Mouse (Mus musculus) CD4-positive helper T cell, adult 2 months (primary cell): Measurements from ENCODE around the gene Ttll2.
"Not testable (repeated sequence)": the region's sequence is repeated elsewhere in the genome, so short reads cannot be mapped to it uniquely, and the experiment has no call there.

Experiments
- DNase-seq: peaks from one replicate; pipeline ENCODE4 v3.0.0-alpha.2; 2012; ENCODE audit warnings: low read depth, missing footprints, low spot score

Gene Ttll2

DNA sequence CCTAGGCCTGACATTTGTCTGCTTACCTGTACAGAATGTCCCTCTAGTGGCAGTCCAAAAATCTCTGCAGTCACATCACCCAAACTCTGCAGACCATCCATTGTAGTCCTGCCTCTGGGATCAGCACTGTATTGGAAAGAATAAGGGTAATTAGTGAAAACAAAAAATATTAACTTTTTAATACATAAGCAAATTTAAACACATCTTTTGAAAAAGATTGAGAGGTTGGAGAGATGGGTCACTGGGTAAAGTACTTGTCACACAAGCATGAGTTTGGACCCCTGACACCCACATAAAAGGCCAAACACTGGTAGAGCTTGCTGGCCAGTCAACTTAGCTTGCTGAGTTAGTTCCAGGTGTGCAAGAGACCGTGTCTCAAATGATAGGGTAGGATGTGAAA, at the start of gene Ttll2:
Gene Ttll2 (minus strand): TSS at position 101 of the 400 bp plus-strand sequence.
- DNase-seq: not testable (repeated sequence)

DNA sequence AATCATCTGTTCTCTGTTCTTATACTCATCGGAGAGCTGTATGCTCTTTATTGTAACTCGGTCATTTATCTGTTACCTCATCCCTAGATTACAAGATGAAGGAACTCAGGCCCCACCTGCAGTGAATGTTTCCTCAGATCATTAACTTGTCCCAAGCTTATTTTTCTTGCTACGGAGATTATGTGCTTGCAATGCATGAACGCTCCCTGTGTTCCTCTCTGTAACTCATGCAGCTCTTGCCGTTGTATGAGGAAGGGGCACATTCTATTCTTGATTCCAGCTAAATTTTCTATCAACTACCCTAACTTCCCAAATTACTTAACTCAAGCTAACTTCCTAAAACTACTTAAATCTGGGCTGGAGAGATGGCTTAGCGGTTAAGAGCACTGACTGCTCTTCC, 47.3 kb upstream of the Ttll2 start:
- not testable (repeated sequence) for DNase-seq

DNA sequence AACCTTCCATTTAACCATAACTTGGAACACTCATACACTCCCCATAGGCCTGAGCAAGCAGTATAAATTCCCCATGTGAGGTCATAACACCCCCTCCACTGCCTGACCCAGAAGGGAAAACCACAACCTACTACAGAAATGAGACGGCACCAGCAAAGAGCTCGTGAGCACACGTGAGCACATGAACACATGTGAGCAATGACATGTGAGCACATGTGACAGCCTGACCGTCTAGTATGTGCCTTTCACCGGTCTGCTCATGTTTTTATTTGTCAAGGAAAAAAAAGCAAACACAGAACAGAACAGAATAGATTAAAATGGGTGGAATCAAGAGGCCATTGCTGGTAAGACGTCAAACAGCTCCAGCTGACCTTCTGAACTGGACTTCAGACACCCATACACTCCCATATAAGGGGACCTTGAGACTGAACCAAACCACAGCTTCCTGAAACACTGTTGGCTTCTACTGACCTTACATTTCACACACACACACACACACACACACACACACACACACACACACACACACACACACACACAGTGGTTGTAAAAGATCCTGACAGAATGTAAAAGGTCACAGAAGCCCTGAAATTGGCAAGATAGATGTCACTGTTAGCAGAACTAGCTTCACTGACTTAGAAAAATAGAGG, 45.8 kb upstream of the Ttll2 start:
- DNase-seq: peak; percentile 26

DNA sequence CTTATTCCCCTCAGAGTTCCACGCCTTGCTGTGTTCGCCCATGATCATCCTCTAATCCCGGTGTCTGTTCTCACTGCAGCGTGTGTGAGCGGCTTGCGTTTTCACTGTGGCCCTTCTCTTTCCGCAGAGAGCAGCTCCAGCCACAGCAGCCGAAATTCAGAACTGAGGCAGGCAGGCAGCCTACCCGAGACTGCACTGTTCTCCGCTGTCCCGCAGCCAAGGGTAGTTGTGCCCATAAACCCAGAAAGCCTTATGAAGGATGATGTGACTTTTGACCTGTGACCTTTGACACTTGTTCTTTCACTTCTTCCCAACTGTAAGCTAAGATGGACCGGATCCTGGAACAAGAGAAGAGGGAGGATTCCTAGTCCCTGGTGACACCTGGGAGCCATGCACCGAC, 44.6 kb upstream of the Ttll2 start:
- DNase-seq: not testable (repeated sequence)

DNA sequence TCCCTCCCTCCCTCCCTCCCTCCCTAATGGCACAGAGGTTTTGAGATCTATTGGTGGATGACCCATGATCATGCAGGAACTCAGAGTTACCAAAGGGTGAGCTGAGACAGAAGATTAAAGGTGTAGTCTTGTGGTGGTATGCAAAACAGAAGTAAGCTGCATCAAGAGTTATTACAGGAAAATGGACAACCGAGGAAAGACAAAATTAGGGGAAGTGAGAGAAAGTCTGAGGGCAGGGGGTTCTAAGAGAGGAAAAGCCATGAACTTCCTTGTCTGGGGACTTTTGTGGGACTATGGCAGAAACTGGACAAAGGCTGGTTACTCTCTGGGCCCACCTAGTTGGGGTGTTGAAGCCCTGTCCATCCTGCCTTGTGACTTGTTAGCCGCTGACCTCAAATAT, 43.8 kb upstream of the Ttll2 start:
- not testable (repeated sequence) for DNase-seq

DNA sequence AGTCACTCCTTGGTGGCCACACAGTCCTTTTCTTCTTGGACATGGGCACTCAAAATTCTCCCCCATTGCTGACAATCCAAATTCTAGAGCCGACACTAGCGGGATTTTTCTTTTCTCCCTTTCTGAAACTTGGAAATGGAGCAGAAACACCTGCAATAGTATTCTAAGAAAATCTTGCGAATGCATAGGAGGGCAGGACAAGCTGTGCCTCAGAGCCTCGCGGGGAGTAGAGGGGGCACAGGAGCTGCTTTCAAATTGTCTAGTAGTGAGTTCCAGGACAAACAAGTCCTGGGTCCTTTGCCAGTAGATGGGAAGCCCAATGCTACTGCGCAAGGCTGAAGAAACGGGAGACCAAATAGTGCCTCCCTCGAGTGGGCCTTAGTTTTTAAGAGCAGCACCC, 43.2 kb upstream of the Ttll2 start:
- DNase-seq: not testable (repeated sequence)

DNA sequence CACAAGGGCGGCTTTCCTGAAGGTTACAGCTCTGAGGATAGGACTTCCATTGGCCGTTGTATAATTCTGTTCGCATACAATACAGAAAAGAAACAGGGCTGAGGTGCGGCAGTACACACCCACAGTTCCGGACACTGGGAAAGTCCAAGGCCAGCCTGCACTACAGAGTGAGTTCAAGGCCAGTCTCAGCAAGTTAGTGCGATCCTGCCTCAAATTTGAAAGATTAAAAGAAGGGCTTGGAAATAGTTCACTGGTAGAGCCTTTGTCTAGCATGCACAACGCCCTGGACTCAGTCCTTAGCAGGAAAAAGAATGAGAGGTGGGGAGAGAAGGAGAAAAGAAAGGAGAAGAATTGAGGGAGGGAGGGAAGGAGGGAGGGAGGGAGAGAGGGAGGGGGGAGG, 42.6 kb upstream of the Ttll2 start:
- not testable (repeated sequence) for DNase-seq

DNA sequence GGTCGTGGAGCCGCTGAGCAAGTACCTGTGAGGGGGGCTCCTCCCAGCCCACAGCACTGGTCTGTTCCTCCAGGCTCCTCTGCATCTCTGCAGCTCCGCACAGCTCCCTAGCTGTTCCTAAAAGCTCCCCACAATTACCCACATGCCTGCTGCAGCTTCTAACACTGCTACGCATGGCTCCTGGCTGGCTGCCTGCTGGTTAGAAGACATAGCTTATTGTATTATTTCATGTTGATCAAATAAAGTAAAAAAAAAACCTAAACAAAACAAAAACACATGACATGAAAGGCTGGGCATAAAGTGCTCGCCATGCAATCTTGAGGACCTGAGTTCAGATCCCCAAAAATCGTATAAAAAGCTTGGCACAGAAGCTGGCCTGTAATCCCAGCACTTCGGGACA, 37.4 kb upstream of the Ttll2 start:
- DNase-seq: not testable (repeated sequence)

DNA sequence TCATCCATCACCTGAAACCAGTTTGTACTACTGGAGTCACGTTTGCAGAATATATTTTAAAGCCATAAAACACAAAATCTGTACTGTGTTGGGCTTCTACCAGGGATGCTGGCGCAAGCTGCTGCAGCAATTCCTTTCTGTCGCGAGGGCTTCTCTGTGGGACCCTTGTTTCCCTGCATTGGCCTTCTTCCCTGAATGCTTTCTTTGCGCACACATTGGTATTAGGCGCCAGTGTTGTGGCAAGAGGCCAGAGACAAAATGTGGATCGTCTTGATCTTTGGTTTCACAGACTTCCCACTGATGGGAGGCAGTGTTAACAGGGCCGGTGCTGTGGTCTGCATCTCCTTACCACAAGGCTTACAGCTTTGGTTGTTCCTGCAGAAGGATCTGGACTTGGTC, 36.5 kb upstream of the Ttll2 start:
- DNase-seq: not testable (repeated sequence)

DNA sequence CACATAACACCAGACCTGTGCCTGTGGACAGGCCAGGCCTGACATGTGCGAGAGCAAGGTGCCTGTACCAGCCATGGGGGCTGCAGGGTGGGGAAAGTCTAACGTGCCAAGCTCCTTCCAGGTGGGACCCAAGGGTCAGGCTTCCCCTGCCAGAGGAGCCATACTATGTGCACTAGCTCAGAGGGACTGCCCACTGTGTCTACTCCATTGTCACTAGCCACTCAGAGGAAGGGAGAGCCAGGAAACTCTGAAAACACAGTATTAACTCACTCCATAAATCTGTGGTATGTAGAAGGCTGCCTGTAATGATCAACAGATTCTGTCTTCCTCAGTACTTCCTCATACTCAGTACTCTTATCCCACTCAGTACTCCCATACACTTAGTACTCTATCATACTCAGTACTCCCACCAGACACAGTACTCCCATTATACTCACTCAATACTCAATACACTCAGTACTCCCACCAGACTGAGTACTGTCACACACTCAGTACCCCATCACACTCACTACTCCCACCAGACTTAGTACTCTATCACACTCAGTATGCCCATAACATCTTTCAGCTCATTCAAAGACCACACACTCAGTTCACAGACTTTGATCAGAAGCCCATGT, 36.0 kb upstream of the Ttll2 start:
- DNase-seq: not testable (repeated sequence)

DNA sequence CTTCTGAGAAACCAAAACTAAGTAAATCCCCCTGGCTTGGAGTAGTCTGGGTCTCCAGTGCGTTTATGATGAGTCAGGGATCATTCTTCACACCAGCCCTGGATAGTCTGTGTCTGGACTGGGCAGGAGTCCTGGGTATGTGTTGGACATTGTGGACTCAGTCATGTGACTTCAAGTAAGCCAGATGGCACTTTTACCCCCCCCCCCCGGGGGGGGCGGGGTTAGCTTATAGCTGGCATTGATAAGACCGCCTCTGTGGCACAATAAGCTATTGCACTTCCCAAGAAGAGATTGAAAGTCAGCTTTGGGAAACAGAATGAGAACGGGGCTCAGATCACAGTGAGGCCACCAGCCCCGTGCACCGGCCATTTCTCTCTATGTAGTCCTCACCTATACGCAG, 33.5 kb upstream of the Ttll2 start:
- not testable (repeated sequence) for DNase-seq

DNA sequence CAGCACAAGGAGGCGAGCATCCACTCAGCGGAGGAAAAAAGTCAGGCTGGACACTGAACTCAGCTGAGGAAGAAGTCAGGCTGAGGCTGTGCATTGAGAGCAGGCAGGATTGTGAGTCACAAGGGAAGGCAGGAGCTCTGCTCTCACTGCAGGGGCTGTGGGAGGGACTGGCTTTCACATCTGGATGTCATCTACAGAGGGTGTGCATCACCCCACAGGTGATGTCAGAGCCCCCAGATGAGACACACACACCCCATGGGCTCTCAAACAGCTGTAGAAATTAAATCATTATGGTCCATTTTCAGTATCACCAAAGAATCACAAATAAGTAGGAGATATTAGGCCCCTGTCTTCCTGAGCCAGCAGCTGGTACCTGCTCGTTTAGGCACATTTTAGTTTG, 32.9 kb upstream of the Ttll2 start, which contains the start of gene Unc93a2:
Gene Unc93a2 (minus strand): TSS at position 101 of the 400 bp plus-strand sequence.
- not testable (repeated sequence) for DNase-seq

DNA sequence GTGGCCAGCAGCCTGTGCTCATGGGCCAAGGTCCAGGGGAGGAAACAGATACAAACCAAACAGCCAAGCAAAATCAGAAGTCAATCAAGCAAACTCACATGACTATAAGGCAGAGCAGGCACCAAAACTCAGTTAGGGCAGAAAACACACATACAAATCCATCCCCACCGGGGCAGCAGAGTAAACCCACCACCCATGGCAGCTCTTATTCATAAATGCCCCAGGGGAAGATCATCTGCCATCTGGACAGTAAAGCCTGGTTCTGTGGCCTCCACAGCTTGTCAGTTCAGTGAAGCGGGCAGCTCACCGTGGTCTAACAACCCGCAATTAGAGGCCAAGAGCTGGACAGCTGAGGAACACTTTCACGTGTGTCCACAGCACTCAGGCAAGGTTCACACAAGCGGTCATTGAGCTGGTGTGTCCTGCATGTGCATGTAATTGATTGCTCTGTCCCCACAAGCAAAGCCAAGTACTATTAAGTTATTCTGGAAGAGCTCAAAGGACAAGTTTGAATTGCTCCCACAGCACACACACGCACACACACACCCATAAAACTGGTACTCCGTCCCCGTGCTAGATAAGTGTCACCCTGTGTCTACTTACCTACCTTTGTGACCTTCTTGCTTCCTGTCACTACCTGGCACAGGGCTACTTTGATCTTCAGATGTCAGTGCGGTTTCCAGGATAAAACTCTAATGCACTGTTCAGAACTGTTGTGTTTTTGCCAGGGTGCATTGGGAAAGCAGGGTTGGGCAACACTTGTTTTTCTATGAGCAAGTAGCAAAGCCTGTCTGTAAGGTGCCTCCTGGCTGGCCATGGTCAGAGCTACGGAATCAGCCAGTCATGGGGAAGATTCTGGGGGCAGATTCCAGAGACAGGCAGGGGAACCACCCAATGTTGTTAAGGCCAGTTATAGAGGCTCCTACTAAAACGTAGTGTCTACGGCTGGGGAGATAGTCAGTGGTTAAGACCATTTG, 31.0 kb upstream of the Ttll2 start:
- not testable (repeated sequence) for DNase-seq

DNA sequence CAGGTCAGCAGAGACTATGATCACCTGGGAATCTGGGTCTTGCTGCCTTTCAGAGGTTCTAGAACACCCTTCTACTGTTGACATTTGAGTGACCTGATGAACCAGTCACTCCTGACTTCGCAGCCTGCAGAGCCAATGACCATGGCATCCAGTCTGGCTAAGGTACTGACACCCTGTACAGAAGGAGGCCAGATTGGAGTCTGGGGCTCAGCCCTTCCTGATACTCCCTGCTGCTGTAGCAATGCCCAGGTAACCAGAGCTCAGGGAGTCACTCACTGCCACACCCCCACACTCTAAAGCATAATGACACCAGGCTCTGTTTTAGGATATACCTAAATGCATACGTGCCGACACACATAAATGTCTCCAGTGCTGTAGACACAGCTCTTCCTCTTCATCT, 30.2 kb upstream of the Ttll2 start:
- DNase-seq: not testable (repeated sequence)

DNA sequence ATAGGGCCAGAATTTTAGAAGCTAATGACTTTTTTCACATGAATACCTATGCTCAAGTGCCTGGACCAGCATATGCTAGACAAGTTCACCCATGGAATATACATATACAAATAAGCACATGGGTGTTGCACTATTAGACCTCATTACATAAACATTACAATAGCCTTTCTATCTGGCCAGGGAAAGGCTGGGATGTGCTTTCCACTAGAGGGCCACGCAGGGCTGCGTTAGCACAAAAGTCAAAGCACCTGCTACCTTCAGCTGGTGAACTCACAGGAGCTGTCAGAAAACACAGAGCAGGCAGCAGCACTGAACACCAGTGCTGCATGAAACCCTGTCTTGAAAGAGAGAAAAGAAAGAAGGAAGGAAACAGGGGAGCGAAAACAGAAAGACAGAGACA, 25.4 kb upstream of the Ttll2 start:
- not testable (repeated sequence) for DNase-seq

DNA sequence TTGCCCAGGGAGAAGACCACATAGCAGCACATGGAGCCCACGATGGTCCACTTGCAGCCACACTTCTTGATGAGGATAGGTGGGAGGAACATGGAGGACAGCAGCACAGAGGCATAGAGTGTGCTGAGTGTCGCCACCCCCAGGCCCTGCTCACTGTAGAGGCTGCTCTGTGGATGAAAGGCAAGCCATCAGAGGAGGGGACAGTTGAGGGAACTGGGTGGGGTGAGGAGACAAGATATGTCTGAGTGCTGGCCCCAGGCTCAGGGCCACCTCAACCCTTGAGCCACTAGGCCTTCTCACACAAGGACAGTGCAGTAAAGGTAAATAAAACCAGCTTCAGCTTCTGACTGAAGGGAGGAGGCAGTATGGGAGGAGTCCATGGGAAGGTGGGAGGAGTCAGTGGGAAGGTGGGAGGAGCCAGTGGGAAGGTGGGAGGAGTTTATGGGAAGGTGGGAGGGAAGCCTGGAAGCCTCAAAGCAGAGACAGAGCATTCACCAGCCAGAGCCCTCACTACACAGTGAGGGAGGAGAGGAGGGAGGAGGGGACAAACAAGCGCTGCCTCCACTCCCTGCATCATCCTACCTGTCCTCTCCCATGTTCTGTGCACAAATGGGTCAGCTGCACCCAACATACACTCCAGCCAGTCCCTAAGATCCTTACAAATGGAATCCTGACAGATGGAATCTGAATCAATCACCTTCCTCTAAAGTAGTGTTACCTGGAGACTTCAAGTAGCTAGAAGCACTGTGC, 24.6 kb upstream of the Ttll2 start:
- not testable (repeated sequence) for DNase-seq

DNA sequence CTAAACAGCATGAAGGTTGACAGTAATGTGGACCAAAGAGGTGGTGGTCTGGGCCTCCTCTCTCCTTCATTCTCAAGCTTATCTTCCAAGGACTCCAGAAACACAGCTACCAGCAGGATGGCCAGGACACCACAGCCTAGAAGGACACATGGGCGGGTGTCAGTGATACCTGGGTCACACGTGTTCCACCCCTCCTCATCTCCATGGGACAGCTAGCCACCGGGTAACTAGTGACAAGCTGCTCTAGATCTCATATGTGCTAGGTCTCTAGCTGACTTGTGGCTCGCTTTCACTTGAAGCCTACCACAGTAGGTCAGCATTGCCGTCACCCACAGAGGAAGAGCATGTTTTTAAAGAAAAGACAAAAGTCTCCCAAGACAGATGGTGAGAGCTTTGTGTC, 19.4 kb upstream of the Ttll2 start, which contains the start of gene Gm49630:
Gene Gm49630 (minus strand): TSS at position 101 of the 400 bp plus-strand sequence.
- not testable (repeated sequence) for DNase-seq

DNA sequence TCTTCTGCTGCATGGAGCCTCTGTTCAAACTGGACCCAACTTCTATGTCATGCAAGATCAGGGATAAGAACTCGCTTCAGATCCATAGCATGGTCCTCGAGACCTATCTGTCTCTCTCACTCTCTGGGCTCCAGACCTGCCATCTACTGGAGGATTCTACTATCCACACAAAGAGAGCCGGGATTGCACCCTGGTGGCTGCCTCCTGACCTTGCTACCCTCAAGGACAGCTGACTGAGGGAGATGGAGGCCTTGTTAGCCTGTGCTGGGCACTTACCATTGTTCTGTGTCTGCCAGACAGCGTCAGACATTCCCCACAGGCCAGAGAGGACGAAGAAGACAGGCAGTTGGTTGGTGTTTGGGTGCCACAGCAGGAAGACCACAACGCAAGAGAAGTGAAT, 16.9 kb upstream of the Ttll2 start:
- not testable (repeated sequence) for DNase-seq

DNA sequence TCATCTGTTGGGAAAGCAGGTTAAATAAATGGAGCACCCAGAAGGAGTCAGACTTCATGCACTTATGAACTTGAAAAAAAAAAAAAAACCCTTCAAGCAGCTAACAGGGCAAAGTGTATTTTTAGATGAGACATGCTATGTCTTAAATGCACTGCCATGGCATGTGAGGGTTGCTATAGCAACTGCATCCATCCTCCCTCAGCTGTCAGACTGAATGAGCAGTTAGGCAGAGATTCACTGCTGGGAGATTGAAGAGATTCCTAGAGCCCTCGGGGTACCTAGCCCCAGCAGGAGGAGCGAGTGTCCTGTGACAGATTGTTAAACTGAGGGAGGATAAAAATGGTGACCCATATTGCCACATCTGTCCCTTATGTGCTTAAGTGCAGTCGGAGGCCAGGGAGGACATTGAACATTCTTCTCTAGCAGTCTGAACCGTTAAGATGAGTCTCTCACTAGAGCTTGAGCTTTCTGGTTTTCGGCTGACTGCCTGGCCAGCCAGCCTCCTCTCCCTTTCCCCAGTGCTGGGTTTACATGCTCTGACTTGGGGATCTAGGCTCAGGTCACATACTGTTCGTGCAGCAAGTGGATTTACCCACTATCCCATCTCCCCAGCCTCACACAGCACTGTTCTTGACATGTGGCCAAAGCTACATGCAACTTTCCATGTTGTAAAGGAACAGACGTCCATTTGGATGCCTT, 14.3 kb upstream of the Ttll2 start:
- DNase-seq: not testable (repeated sequence)

DNA sequence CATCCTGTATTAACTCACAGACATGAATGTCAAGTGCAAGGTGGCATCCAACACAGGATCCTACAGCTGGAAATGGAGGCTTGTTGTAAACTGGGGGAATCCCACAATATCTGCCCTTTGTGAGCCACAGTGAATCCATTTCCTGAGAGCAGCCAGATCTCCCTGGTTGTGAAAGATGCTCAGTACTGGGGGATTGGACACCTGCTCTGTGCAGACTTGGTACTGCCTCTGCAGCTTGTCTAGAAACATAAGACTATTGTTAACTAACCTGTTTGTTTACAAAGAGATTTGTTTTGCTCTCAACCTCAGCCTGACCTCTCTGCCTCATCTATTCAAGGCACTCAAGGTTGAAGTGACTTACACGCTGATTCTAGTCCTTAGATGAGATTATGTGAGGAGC, 13.8 kb upstream of the Ttll2 start:
- DNase-seq: not testable (repeated sequence)

DNA sequence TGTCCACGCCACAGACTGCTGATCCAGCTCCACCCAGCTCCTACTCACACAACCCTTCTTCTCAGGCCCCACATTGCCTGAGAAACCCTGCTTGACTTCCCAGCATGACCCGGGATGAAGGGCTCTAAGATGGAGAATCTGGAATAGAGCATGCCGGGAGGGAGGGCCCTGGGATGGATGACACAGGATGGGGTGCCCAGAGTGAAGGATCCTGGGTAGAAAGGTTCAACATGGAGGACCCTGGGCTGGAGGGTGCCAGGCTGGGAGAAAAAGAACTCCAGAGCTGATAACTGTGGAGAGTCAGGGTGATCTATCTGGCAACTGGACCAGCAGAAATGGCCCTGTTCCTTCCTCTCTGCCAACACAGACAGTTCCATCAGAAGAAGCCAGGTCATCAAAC, 13.1 kb upstream of the Ttll2 start:
- not testable (repeated sequence) for DNase-seq
